Mouse (Mus musculus) forebrain, embryonic 16.5 days (tissue): ENCODE data around the gene Speg. TPM values are rescaled to one million over a fixed set of nuclear protein-coding genes. Genes with fewer than 3 reads are reported as not detected.

Source experiments
- ATAC-seq: fragments of 200-750 bp; cut with Nextera tagmentation; 2 replicates; pipeline ENCODE4 v1.8.0; 2017; ENCODE audit warnings: mild to moderate bottlenecking, moderate library complexity
- H3K27ac ChIP-seq: fragments of 300-500 bp; sonication (generic); 2 replicates; pipeline ENCODE4 v1.5.1; 2014; ENCODE audit warnings: low read length, control low read depth
- H3K27me3 ChIP-seq: fragments of 300-500 bp; sonication (generic); replicated peaks from 2 replicates; pipeline ENCODE4 v1.6.1; 2014; ENCODE audit warnings: low read length; ENCODE audit not compliant: control insufficient read depth, insufficient read depth
- H3K36me3 ChIP-seq: fragments of 300-500 bp; sonication (generic); 2 replicates; pipeline ENCODE4 v1.6.1; 2014; ENCODE audit not compliant: control insufficient read depth, insufficient read depth
- H3K4me1 ChIP-seq: fragments of 300-500 bp; sonication (generic); replicated peaks from 2 replicates; pipeline ENCODE4 v1.6.1; 2014; ENCODE audit warnings: low read length; ENCODE audit not compliant: control insufficient read depth, insufficient read depth
- H3K4me2 ChIP-seq: fragments of 300-500 bp; sonication (generic); 2 replicates; pipeline ENCODE4 v1.6.1; 2014; ENCODE audit warnings: mild to moderate bottlenecking, low read length, control low read depth
- H3K4me3 ChIP-seq: fragments of 300-500 bp; sonication (generic); replicated peaks from 2 replicates; pipeline ENCODE4 v1.5.1; 2014; ENCODE audit warnings: mild to moderate bottlenecking, low read length, control low read depth
- H3K9ac ChIP-seq: fragments of 300-500 bp; sonication (generic); replicated peaks from 2 replicates; pipeline ENCODE4 v1.6.1; 2014; ENCODE audit warnings: low read depth, low read length, control low read depth
- H3K9me3 ChIP-seq: fragments of 300-500 bp; sonication (generic); 2 replicates; pipeline ENCODE4 v1.6.1; 2016; ENCODE audit warnings: low read length; ENCODE audit not compliant: control insufficient read depth
- WGBS: fragments of 180-500 bp; shearing (Covaris S2); extraction: QIAGEN DNeasy Blood & Tissue Kit; methylation state at CpG from one replicate; pipeline ENCODE4 v1.1.7; 2014; 5-methylcytosine and 5-hydroxymethylcytosine counted together
- polyA plus RNA-seq: library from polyadenylated mRNA; unstranded; fragments of >200 nt; fragmentation: Nextera tagmentation; extraction: Ambion mirVana; gene quantifications from 2 replicates; pipeline ENCODE4 v1.2.1, GENCODE M21; 2015

Gene Speg
- polyA plus RNA-seq, 1 experiment from 2014 or later: 12.9 TPM

GRCm38 (mm10) chr1:75361123-75361522 is 14.0 kb upstream of the Speg start:
- Histone ChIP-seq H3K27me3 (peaks cover 32% of the 10 kb centered on the region), H3K36me3 (no peaks in the 10 kb centered on the region), H3K4me2 (no peak overlapping the region), H3K9me3 (no peaks in the 10 kb centered on the region), H3K27ac (no peak overlapping the region), H3K9ac (no peak overlapping the region), H3K4me3 (no peak overlapping the region), H3K4me1 (peaks cover 18% of the 10 kb centered on the region)
- 47% methylated on average over 4 of the region's 4 CpGs for WGBS
- ATAC-seq: no peak

- Histone ChIP-seq H3K9me3 (no peaks in the 10 kb centered on the region), H3K27me3 (peaks cover 32% of the 10 kb centered on the region), H3K36me3 (no peaks in the 10 kb centered on the region), H3K9ac (no peak overlapping the region), H3K4me3 (no peak overlapping the region), H3K4me1 (peaks cover 18% of the 10 kb centered on the region), H3K4me2 (no peak overlapping the region), H3K27ac (no peak overlapping the region)
- WGBS: 47% methylated on average over 4 of the region's 4 CpGs
- no peak for ATAC-seq
These were observed 13.3 kb upstream of the Speg start for GRCm38 (mm10) chr1:75361750-75362149.

- Histone ChIP-seq H3K9ac (no peak overlapping the region), H3K4me2 (no peak overlapping the region), H3K4me1 (peaks cover 18% of the 10 kb centered on the region), H3K4me3 (no peak overlapping the region), H3K9me3 (no peaks in the 10 kb centered on the region), H3K36me3 (no peaks in the 10 kb centered on the region), H3K27ac (no peak overlapping the region), H3K27me3 (peaks cover 29% of the 10 kb centered on the region)
- no peak for ATAC-seq
- 91% methylated on average over 3 of the region's 3 CpGs for WGBS
These were observed 11.2 kb upstream of the Speg start for GRCm38 (mm10) chr1:75363868-75364267.

GRCm38 (mm10) chr1:75365510-75366137 is 9.5 kb upstream of the Speg start:
- peak; percentile 54; the same call in 1 of the 2 replicates for ATAC-seq
- Histone ChIP-seq H3K4me2 (no peak overlapping the region), H3K36me3 (no peaks in the 10 kb centered on the region), H3K4me1 (peaks cover 12% of the 10 kb centered on the region), H3K9me3 (no peaks in the 10 kb centered on the region), H3K4me3 (no peak overlapping the region), H3K9ac (no peak overlapping the region), H3K27ac (0 out of 2 replicates have a peak overlapping the region, but pooled peaks have one; percentile 37), H3K27me3 (peaks cover 18% of the 10 kb centered on the region)
- WGBS: 22% methylated on average over 14 of the region's 14 CpGs

GRCm38 (mm10) chr1:75369360-75369983 is 5.6 kb upstream of the Speg start:
- no peaks in the 10 kb centered on the region for H3K36me3 ChIP-seq
- peaks cover 3% of the 10 kb centered on the region; the same call in 1 of the 2 replicates for H3K27me3 ChIP-seq
- WGBS: 52% methylated on average over 25 of the region's 25 CpGs
- ATAC-seq: no peak
- H3K9me3 ChIP-seq: no peaks in the 10 kb centered on the region
- H3K4me2 ChIP-seq: no peak overlapping the region
- H3K9ac ChIP-seq: no peak overlapping the region
- peaks cover 9% of the 10 kb centered on the region; the same call in 1 of the 2 replicates for H3K4me1 ChIP-seq
- no peak overlapping the region for H3K4me3 ChIP-seq
- no peak overlapping the region for H3K27ac ChIP-seq

- WGBS: 51% methylated on average over 13 of the region's 13 CpGs
- Histone ChIP-seq H3K27ac (no peak overlapping the region), H3K9me3 (no peaks in the 10 kb centered on the region), H3K4me1 (peaks cover 11% of the 10 kb centered on the region), H3K36me3 (no peaks in the 10 kb centered on the region), H3K4me3 (no peak overlapping the region), H3K27me3 (peaks cover 6% of the 10 kb centered on the region; the same call in 1 of the 2 replicates), H3K4me2 (no peak overlapping the region), H3K9ac (no peak overlapping the region)
- no peak for ATAC-seq
These were observed 5.0 kb upstream of the Speg start for GRCm38 (mm10) chr1:75369984-75370660.

- WGBS: 62% methylated on average over 13 of the region's 13 CpGs
- Histone ChIP-seq H3K27ac (no peak overlapping the region), H3K27me3 (peaks cover 13% of the 10 kb centered on the region; the same call in 1 of the 2 replicates), H3K9me3 (no peaks in the 10 kb centered on the region), H3K4me1 (peaks cover 6% of the 10 kb centered on the region), H3K36me3 (no peaks in the 10 kb centered on the region), H3K9ac (no peak overlapping the region), H3K4me3 (no peak overlapping the region), H3K4me2 (no peak overlapping the region)
- no peak for ATAC-seq
These were observed 3.6 kb upstream of the Speg start for GRCm38 (mm10) chr1:75371317-75372095.

- H3K27me3 ChIP-seq: peaks cover 13% of the 10 kb centered on the region; the same call in 1 of the 2 replicates
- H3K9me3 ChIP-seq: no peaks in the 10 kb centered on the region
- no peak overlapping the region for H3K4me2 ChIP-seq
- no peak overlapping the region for H3K4me3 ChIP-seq
- no peaks in the 10 kb centered on the region for H3K36me3 ChIP-seq
- H3K27ac ChIP-seq: no peak overlapping the region
- H3K9ac ChIP-seq: no peak overlapping the region
- WGBS: 75% methylated on average over 3 of the region's 3 CpGs
- peaks cover 6% of the 10 kb centered on the region for H3K4me1 ChIP-seq
- ATAC-seq: no peak
These were observed 2.6 kb upstream of the Speg start for GRCm38 (mm10) chr1:75372450-75372849.

- H3K36me3 ChIP-seq: no peaks in the 10 kb centered on the region
- peaks cover 6% of the 10 kb centered on the region for H3K4me1 ChIP-seq
- H3K9ac ChIP-seq: no peak overlapping the region
- H3K9me3 ChIP-seq: no peaks in the 10 kb centered on the region
- WGBS: 45% methylated on average over 3 of the region's 3 CpGs
- no peak overlapping the region for H3K4me3 ChIP-seq
- H3K27ac ChIP-seq: no peak overlapping the region
- ATAC-seq: no peak
- peaks cover 13% of the 10 kb centered on the region for H3K27me3 ChIP-seq
- no peak overlapping the region for H3K4me2 ChIP-seq
These were observed 1.8 kb upstream of the Speg start for GRCm38 (mm10) chr1:75373276-75373675.
